Comparison of ENCODE assay signal across 13 mouse cellular contexts in genomic region chr2:151998932-151999331, GRCm38 (mm10). TPM values are rescaled to one million over a fixed set of nuclear protein-coding genes. Genes with fewer than 3 reads are reported as not detected.
"Had no signal": no experiment of that assay in that cellular context is flagged by ENCODE, and none has a peak within 500 bp of the region (broad histone marks: within the 10 kb centered on the region; RNA-seq: fewer than 3 reads in every experiment).

No protein-coding gene starts in this region.

- ATAC-seq: midbrain, embryonic 15.5 days had no signal

- H3K27ac ChIP-seq: layer of hippocampus, adult 2 months; macrophage; midbrain, embryonic 12.5 days; midbrain, embryonic 15.5 days; neural tube, embryonic 12.5 days; neural tube, embryonic 15.5 days; stomach, postnatal 0 days had no signal

- DNase-seq: layer of hippocampus, adult 9-11 months; lung, embryonic 14.5 days; right cerebral cortex, adult 18-20 months; right cerebral cortex, postnatal 14 days; right cerebral cortex, postnatal 4 days; thymus, postnatal 25 days had no signal

- H3K9ac ChIP-seq: lung, embryonic 14.5 days; midbrain, embryonic 12.5 days; midbrain, embryonic 15.5 days; neural tube, embryonic 12.5 days; neural tube, embryonic 15.5 days had no signal

- H3K36me3 ChIP-seq: midbrain, embryonic 12.5 days; midbrain, embryonic 15.5 days; neural tube, embryonic 12.5 days; neural tube, embryonic 15.5 days had no signal

- H3K4me3 ChIP-seq: layer of hippocampus, adult 2 months; midbrain, embryonic 12.5 days; midbrain, embryonic 15.5 days; neural tube, embryonic 12.5 days; neural tube, embryonic 15.5 days had no signal

- H3K9me3 ChIP-seq: midbrain, embryonic 12.5 days; midbrain, embryonic 15.5 days; neural tube, embryonic 12.5 days; neural tube, embryonic 15.5 days had no signal

- H3K4me2 ChIP-seq: midbrain, embryonic 12.5 days; midbrain, embryonic 15.5 days; neural tube, embryonic 12.5 days; neural tube, embryonic 15.5 days had no signal

RNA-seq across cellular contexts. Expression of gene Slc52a3, which starts 2.6 kb away (rescaled TPM):
- polyA plus RNA-seq: macrophage had no signal
